Comparison of ENCODE assay signal across 9 mouse cellular contexts in genomic region chr1:152287566-152288490, GRCm38 (mm10).
DNase-seq lines count a peak whose midpoint lies in the region; ATAC-seq and TF ChIP-seq lines count a peak whose summit lies in the region.
"Had no signal": no experiment of that assay in that cellular context is flagged by ENCODE, and none has a peak within 500 bp of the region (broad histone marks: within the 10 kb centered on the region; RNA-seq: fewer than 3 reads in every experiment).

No protein-coding gene starts in this region.

- H3K4me3 ChIP-seq in heart, postnatal 0 days (ENCODE audit: low read depth, low read length): no peak overlapping the region
- no peak overlapping the region for H3K4me3 ChIP-seq in forebrain, embryonic 15.5 days
- H3K4me3 ChIP-seq in kidney, embryonic 16.5 days (ENCODE audit: low read length): no peak overlapping the region

- ATAC-seq in heart, postnatal 0 days (ENCODE audit: insufficient read depth, low read depth): no peak
- peak; percentile 55 for ATAC-seq in megakaryocyte-erythroid progenitor cell, adult 5-6 weeks (replicated peaks; ENCODE audit: low FRiP score, low TSS enrichment, poor library complexity, severe bottlenecking)
- no peak for ATAC-seq in forebrain, embryonic 15.5 days (replicated peaks)
- no peak for ATAC-seq in kidney, embryonic 16.5 days (ENCODE audit: low FRiP score, low TSS enrichment)

- WGBS in heart, postnatal 0 days: 58% methylated on average over 15 of the region's 15 CpGs
- WGBS in forebrain, embryonic 15.5 days: 63% methylated on average over 15 of the region's 15 CpGs
- WGBS in kidney, embryonic 16.5 days: 57% methylated on average over 15 of the region's 15 CpGs

- DNase-seq in heart, postnatal 0 days (ENCODE audit: low spot score): no peak
- DNase-seq in heart, adult 9 months (ENCODE audit: low spot score in 2 of 2): no peak
- DNase-seq in CD8-positive naive resting alpha-beta T cell, adult 2 months (ENCODE audit: low read depth in 2 of 2, low spot score in 2 of 2): peak; percentile 13 to 33
- peak; percentile 24 for DNase-seq in cerebellum, adult 8-10 months
- no peak for DNase-seq in kidney, adult 11 months

- TF ChIP-seq CTCF in heart, postnatal 0 days (IDR thresholded peaks at IDR 0.05; ENCODE audit: low read depth): no peak

- H3K9me3 ChIP-seq in heart, postnatal 0 days (replicated peaks; ENCODE audit: control insufficient read depth, low read length): no peaks in the 10 kb centered on the region
- no peaks in the 10 kb centered on the region for H3K9me3 ChIP-seq in forebrain, embryonic 15.5 days
- no peaks in the 10 kb centered on the region for H3K9me3 ChIP-seq in kidney, embryonic 16.5 days (ENCODE audit: low read length)

- H3K27ac ChIP-seq in heart, postnatal 0 days (ENCODE audit: low read depth): no peak overlapping the region
- H3K27ac ChIP-seq in forebrain, embryonic 15.5 days (replicated peaks): no peak overlapping the region
- no peak overlapping the region for H3K27ac ChIP-seq in kidney, embryonic 16.5 days (ENCODE audit: low read length)
- H3K27ac ChIP-seq: macrophage had no signal

- H3K36me3 ChIP-seq in heart, postnatal 0 days (replicated peaks; ENCODE audit: control insufficient read depth, insufficient read depth, low read length): no peaks in the 10 kb centered on the region
- H3K36me3 ChIP-seq in forebrain, embryonic 15.5 days: no peaks in the 10 kb centered on the region
- H3K36me3 ChIP-seq in kidney, embryonic 16.5 days (ENCODE audit: insufficient read depth, low read length): no peaks in the 10 kb centered on the region

- H3K9ac ChIP-seq in heart, postnatal 0 days (replicated peaks; ENCODE audit: low read depth, low read length): no peak overlapping the region
- H3K9ac ChIP-seq in forebrain, embryonic 15.5 days (replicated peaks): no peak overlapping the region
- H3K9ac ChIP-seq in kidney, embryonic 16.5 days (replicated peaks; ENCODE audit: low read length): no peak overlapping the region

- H3K27me3 ChIP-seq in heart, postnatal 0 days (ENCODE audit: control insufficient read depth, insufficient read depth, low read length): no peaks in the 10 kb centered on the region
- H3K27me3 ChIP-seq in forebrain, embryonic 15.5 days: no peaks in the 10 kb centered on the region
- no peaks in the 10 kb centered on the region for H3K27me3 ChIP-seq in kidney, embryonic 16.5 days (ENCODE audit: insufficient read depth, low read length)

- H3K4me1 ChIP-seq in heart, postnatal 0 days (ENCODE audit: control insufficient read depth, insufficient read depth): 0 out of 2 replicates have a peak, but pooled peaks cover 5% of the 10 kb centered on the region
- H3K4me1 ChIP-seq in forebrain, embryonic 15.5 days: 0 out of 2 replicates have a peak, but pooled peaks cover 2% of the 10 kb centered on the region
- H3K4me1 ChIP-seq in kidney, embryonic 16.5 days (ENCODE audit: insufficient read depth, low read length): peaks cover 10% of the 10 kb centered on the region; the same call in 1 of the 2 replicates

- peak overlapping the region; percentile 16; the same call in 1 of the 2 replicates for H3K4me2 ChIP-seq in heart, postnatal 0 days (ENCODE audit: low read depth, low read length)
- no peak overlapping the region for H3K4me2 ChIP-seq in forebrain, embryonic 15.5 days (replicated peaks)
- H3K4me2 ChIP-seq in kidney, embryonic 16.5 days (replicated peaks; ENCODE audit: low read depth, low read length): no peak overlapping the region

- TF ChIP-seq EP300 in heart, postnatal 0 days (IDR thresholded peaks at IDR 0.05; ENCODE audit: low read depth): no peak

Comparison
In these comparisons a context has a peak if more than half of its experiments do, and no peak if none do; other contexts are left out.
1. DNase-seq: peak in CD8-positive naive resting alpha-beta T cell, adult 2 months (2 of 2) and cerebellum, adult 8-10 months (single experiment); none in heart, postnatal 0 days (single experiment), heart, adult 9 months (0 of 2) and kidney, adult 11 months (single experiment).